Mouse (Mus musculus) neural tube, embryonic 13.5 days (tissue): Measurements from ENCODE around the gene Gm13283. TPM values are rescaled to one million over a fixed set of nuclear protein-coding genes. Genes with fewer than 3 reads are reported as not detected.
"Not testable (repeated sequence)": the region's sequence is repeated elsewhere in the genome, so short reads cannot be mapped to it uniquely, and the experiment has no call there.

Experiments used
- ATAC-seq: fragments of 200-750 bp; cut with Nextera tagmentation; 2 replicates; pipeline ENCODE4 v1.8.0; 2017; ENCODE audit warnings: low read depth, mild to moderate bottlenecking, moderate TSS enrichment, moderate library complexity
- H3K27ac ChIP-seq: fragments of 300-500 bp; sonication (generic); replicated peaks from 2 replicates; pipeline ENCODE4 v1.5.1; 2015; ENCODE audit warnings: moderate library complexity, mild to moderate bottlenecking, inconsistent platforms
- H3K27me3 ChIP-seq: fragments of 300-500 bp; sonication (generic); 2 replicates; pipeline ENCODE4 v1.6.1; 2015; ENCODE audit warnings: mild to moderate bottlenecking, inconsistent platforms
- H3K36me3 ChIP-seq: fragments of 300-500 bp; sonication (generic); 2 replicates; pipeline ENCODE4 v1.6.1; 2015; ENCODE audit warnings: mild to moderate bottlenecking, inconsistent platforms
- H3K4me1 ChIP-seq: fragments of 300-500 bp; sonication (generic); replicated peaks from 2 replicates; pipeline ENCODE4 v1.6.1; 2015; ENCODE audit warnings: inconsistent platforms
- H3K4me2 ChIP-seq: fragments of 300-500 bp; sonication (generic); 2 replicates; pipeline ENCODE4 v1.6.1; 2015; ENCODE audit warnings: inconsistent platforms, mild to moderate bottlenecking, moderate library complexity
- H3K4me3 ChIP-seq: fragments of 300-500 bp; sonication (generic); 2 replicates; pipeline ENCODE4 v1.5.1; 2015; ENCODE audit warnings: mild to moderate bottlenecking, inconsistent platforms
- H3K9ac ChIP-seq: fragments of 300-500 bp; sonication (generic); 2 replicates; pipeline ENCODE4 v1.6.1; 2015; ENCODE audit warnings: moderate library complexity, mild to moderate bottlenecking, inconsistent platforms
- H3K9me3 ChIP-seq: fragments of 300-500 bp; sonication (generic); 2 replicates; pipeline ENCODE4 v1.6.1; 2016; ENCODE audit warnings: inconsistent platforms
- WGBS: fragments of 180-500 bp; shearing (Covaris S2); methylation state at CpG from one replicate; pipeline ENCODE4 v1.1.7; 2015; 5-methylcytosine and 5-hydroxymethylcytosine counted together
- polyA plus RNA-seq: library from polyadenylated mRNA; unstranded; fragments of >200 nt; fragmentation: Nextera tagmentation; extraction: Ambion mirVana; gene quantifications from 2 replicates; pipeline ENCODE4 v1.2.1, GENCODE M21; 2015

Gene Gm13283
- polyA plus RNA-seq, 1 experiment from 2014 or later: not detected

- ATAC-seq: no peak
- Histone ChIP-seq H3K4me3 (no peak overlapping the region), H3K9me3 (no peaks in the 10 kb centered on the region), H3K4me2 (no peak overlapping the region), H3K27me3 (no peaks in the 10 kb centered on the region), H3K4me1 (peaks cover 9% of the 10 kb centered on the region), H3K36me3 (no peaks in the 10 kb centered on the region), H3K9ac (no peak overlapping the region), H3K27ac (no peak overlapping the region)
- WGBS: 65% methylated on average over 3 of the region's 3 CpGs
Observed at GRCm38 (mm10) chr4:88744207-88744606, 15.7 kb upstream of the Gm13283 start.

GRCm38 (mm10) chr4:88749926-88750325 is 10.0 kb upstream of the Gm13283 start:
- H3K36me3 ChIP-seq: no peaks in the 10 kb centered on the region
- no peak for ATAC-seq
- no peak overlapping the region for H3K4me3 ChIP-seq
- no peak overlapping the region for H3K27ac ChIP-seq
- no peaks in the 10 kb centered on the region for H3K9me3 ChIP-seq
- H3K27me3 ChIP-seq: no peaks in the 10 kb centered on the region
- 66% methylated on average over 6 of the region's 6 CpGs for WGBS
- H3K4me1 ChIP-seq: peaks cover 9% of the 10 kb centered on the region
- no peak overlapping the region for H3K4me2 ChIP-seq
- H3K9ac ChIP-seq: no peak overlapping the region

GRCm38 (mm10) chr4:88754818-88755340 is 5.0 kb upstream of the Gm13283 start, which contains the start of gene Gm13271:
Gm13271 (plus strand) TSS chr4:88754868.
- not testable (repeated sequence) for H3K27me3 ChIP-seq, H3K9me3 ChIP-seq, H3K4me1 ChIP-seq, ATAC-seq, H3K9ac ChIP-seq, H3K27ac ChIP-seq, H3K4me2 ChIP-seq, H3K36me3 ChIP-seq, H3K4me3 ChIP-seq
- 80% methylated on average over 15 of the region's 15 CpGs for WGBS

GRCm38 (mm10) chr4:88756581-88757513 is 3.1 kb upstream of the Gm13283 start:
- Histone ChIP-seq H3K4me3 (peak overlapping the region; percentile 46), H3K9ac (peak overlapping the region; percentile 68), H3K27ac (peak overlapping the region; percentile 79)

GRCm38 (mm10) chr4:88757628-88758031 is 2.3 kb upstream of the Gm13283 start:
- ATAC-seq: peak; percentile 100
- H3K4me2 ChIP-seq: peak overlapping the region; percentile 72
- H3K4me1 ChIP-seq, H3K9me3 ChIP-seq, H3K27me3 ChIP-seq, H3K36me3 ChIP-seq: not testable (repeated sequence)
- peak overlapping the region; percentile 79 for H3K27ac ChIP-seq
- WGBS: under 1% methylated on average over 16 of the region's 21 CpGs
- H3K9ac ChIP-seq: peak overlapping the region; percentile 68
- H3K4me3 ChIP-seq: peak overlapping the region; percentile 46

More at GRCm38 (mm10) chr4:88756581-88757513, 3.1 kb upstream of the Gm13283 start:
- 0 out of 2 replicates have a peak, but pooled peaks have one; percentile 27 for ATAC-seq
- not testable (repeated sequence) for H3K36me3 ChIP-seq, H3K27me3 ChIP-seq, H3K9me3 ChIP-seq, H3K4me1 ChIP-seq
- peak overlapping the region; percentile 72 for H3K4me2 ChIP-seq
- WGBS: 13% methylated on average over 28 of the region's 31 CpGs

- not testable (repeated sequence) for H3K27me3 ChIP-seq, H3K4me2 ChIP-seq, H3K9me3 ChIP-seq, H3K4me3 ChIP-seq, ATAC-seq, H3K27ac ChIP-seq, H3K9ac ChIP-seq, H3K4me1 ChIP-seq, H3K36me3 ChIP-seq
- 83% methylated on average over 9 of the region's 9 CpGs for WGBS
Observed at GRCm38 (mm10) chr4:88758751-88759150, 1.2 kb upstream of the Gm13283 start.

- H3K4me2 ChIP-seq: peak overlapping the region; percentile 54
- WGBS: 3% methylated on average over 20 of the region's 28 CpGs
- H3K9me3 ChIP-seq, ATAC-seq, H3K27ac ChIP-seq, H3K9ac ChIP-seq, H3K4me1 ChIP-seq, H3K27me3 ChIP-seq, H3K36me3 ChIP-seq: not testable (repeated sequence)
- H3K4me3 ChIP-seq: peak overlapping the region; percentile 33
Observed at GRCm38 (mm10) chr4:88760431-88760830, 512 bp downstream of the Gm13283 start.

- not testable (repeated sequence) for H3K9me3 ChIP-seq, H3K4me3 ChIP-seq, H3K4me2 ChIP-seq, H3K36me3 ChIP-seq, H3K27ac ChIP-seq, ATAC-seq, H3K27me3 ChIP-seq, H3K4me1 ChIP-seq, H3K9ac ChIP-seq
- 75% methylated on average over 6 of the region's 8 CpGs for WGBS
Observed at GRCm38 (mm10) chr4:88761776-88762175, 1.9 kb downstream of the Gm13283 start.

GRCm38 (mm10) chr4:88762341-88762740 is 2.4 kb downstream of the Gm13283 start:
- not testable (repeated sequence) for H3K4me2 ChIP-seq, H3K9ac ChIP-seq, ATAC-seq, H3K27me3 ChIP-seq, H3K27ac ChIP-seq, H3K9me3 ChIP-seq, H3K4me1 ChIP-seq, H3K36me3 ChIP-seq, H3K4me3 ChIP-seq
- WGBS: 64% methylated on average over 9 of the region's 9 CpGs

- ATAC-seq: not testable (repeated sequence)
Observed at GRCm38 (mm10) chr4:88763384-88764018, 3.6 kb downstream of the Gm13283 start.

GRCm38 (mm10) chr4:88773534-88773933 is 13.6 kb downstream of the Gm13283 start, which contains the start of gene Gm13290:
Gm13290 (plus strand) TSS chr4:88773834.
- H3K4me1 ChIP-seq, ATAC-seq, H3K27ac ChIP-seq, H3K36me3 ChIP-seq, H3K4me3 ChIP-seq, H3K9me3 ChIP-seq, H3K4me2 ChIP-seq, H3K27me3 ChIP-seq, H3K9ac ChIP-seq: not testable (repeated sequence)
- no CpG with 5 or more reads among the region's 32 CpGs for WGBS

More at GRCm38 (mm10) chr4:88763384-88764018, 3.6 kb downstream of the Gm13283 start:
- H3K27ac ChIP-seq, H3K4me1 ChIP-seq, H3K9ac ChIP-seq, H3K9me3 ChIP-seq, H3K27me3 ChIP-seq, H3K36me3 ChIP-seq: not testable (repeated sequence)
- Histone ChIP-seq H3K4me2 (peak overlapping the region; percentile 55), H3K4me3 (peak overlapping the region; percentile 35)
- WGBS: 4% methylated on average over 26 of the region's 42 CpGs

- H3K4me3 ChIP-seq, H3K27me3 ChIP-seq, H3K9me3 ChIP-seq, H3K9ac ChIP-seq, ATAC-seq, H3K36me3 ChIP-seq, H3K4me2 ChIP-seq, H3K27ac ChIP-seq, H3K4me1 ChIP-seq: not testable (repeated sequence)
- WGBS: no CpG with 5 or more reads among the region's 29 CpGs
Observed at GRCm38 (mm10) chr4:88776622-88777021, 16.7 kb downstream of the Gm13283 start, which contains the start of gene Gm13289. Gm13289 (plus strand) TSS chr4:88776922.
